Mouse (Mus musculus): ENCODE results near the gene Endov.

The Endov gene

DNA sequence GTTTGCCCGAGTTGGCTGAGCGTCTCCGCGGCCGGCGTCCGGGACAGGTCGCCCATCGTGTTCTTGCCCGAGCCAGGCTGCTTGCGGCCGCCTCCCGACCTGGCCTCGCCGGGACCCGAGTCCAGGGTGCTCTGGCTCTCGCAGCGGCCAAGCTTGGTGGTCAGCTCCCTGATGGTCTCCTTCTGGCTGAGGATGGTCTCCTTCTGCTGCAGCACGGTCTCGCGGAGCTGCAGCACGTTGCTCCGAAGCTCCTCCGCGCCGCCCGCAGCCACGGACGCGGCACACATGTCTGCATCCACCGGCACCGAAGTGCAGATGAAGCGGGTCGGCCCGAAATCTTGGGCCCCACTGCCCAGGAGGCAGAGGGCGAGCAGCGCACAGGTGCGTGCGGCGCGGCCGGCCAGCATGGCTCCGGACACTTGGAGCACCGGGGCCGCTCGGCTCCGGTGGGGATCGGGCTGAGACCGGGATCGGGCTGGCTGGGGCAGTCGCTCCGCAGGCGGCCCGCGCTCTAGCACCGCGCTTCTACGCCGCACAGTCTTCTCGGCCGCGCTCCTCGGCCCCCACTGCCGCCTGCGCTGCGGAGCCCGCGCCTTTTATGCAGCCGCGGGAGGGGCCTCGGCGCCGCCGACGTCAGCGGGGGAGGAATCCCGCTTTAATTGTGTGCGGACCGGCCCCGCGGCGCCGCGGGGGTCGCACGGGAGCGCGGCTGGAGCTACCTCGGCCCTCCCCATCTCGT lies 56.2 kb downstream of the Endov start, which contains the start of gene Nptx1:
Gene Nptx1 (minus strand): TSS at position 571 of the 739 bp plus-strand sequence.
- DNase-seq = peak; percentile 81

DNA sequence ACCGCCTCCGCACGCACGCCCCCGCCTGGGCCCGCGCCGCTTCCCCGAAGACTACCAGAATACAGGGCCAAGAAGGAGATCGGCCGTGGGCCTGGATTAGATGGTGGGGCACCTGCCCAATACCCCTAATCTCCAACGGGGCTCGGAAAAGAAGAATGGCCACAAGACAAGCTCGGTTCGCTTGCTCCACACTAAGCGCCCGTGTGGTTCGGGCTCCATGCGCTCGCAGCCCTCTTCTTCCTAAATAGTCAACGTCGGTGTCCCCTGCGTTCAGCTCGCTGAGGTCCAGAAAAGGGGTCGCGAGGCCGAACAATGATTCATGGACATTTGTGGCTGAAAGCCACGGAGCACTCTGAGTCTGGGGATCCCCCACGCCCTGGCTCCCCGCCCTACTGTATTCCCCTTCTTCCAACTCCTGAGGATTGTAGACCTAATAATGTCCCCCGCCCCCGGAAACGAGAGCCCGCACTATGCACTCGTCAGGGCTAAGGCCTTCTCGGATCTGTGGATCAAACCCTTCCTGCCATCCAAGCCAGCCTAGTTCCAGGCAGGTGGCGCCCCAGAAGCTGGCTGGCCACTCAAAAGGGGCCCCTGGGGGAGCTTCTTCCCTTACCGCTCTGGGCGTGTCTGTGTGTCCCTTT lies 56.9 kb downstream of the Endov start:
- DNase-seq = no peak

DNA sequence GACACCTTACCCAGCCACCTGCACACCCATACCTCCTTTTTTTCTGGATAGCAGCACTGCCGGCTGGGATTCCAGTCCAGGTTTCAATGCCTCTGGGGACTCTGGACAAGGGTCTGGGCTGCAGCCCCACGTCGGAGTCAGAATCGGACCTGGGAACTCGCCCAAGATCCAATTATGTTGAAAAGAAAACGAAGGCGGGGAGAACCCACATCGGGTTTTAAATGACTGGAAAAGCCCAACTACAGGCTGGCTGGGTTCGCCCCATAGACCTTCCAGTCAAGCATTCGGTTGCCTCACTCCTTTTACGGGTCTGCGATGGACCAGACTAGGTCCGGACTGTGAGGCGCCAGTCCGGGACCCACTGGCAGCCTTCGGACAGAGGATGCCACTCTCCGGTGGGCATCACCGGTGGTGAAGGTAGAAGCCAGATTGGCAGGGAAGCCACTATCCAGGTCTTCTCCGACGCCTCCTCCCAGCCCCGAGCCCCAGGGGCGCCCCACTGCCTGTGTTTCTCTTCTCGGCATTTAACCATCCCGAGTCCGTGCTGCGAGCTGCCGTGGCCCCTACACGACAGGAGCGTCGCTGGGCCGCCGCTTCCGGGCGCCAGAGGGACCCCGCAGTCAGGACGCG lies 57.7 kb downstream of the Endov start:
- peak; percentile 22 for DNase-seq

DNA sequence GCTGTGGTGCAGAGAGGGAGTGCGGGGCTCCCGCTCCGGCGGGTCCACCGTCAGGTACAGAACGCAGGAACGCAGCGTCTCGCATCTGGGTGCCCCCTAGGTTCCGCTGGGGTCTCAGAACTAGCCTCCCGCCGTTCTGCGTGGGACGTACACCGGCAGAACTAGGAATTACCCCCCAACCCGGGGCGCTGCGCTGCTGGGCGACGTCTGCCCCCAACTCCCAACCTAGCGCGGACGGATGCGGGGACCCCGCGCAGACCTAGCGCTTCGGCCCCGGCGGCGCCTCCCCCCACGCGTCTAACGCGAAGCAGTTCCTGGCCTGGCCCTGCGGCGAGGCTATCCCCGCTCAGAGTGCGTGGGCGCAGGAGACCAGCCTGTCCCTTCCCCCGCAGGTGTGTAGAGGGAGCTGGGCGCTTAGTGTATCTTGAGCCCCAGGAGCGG lies 58.2 kb downstream of the Endov start:
- peak; percentile 50 for DNase-seq

DNA sequence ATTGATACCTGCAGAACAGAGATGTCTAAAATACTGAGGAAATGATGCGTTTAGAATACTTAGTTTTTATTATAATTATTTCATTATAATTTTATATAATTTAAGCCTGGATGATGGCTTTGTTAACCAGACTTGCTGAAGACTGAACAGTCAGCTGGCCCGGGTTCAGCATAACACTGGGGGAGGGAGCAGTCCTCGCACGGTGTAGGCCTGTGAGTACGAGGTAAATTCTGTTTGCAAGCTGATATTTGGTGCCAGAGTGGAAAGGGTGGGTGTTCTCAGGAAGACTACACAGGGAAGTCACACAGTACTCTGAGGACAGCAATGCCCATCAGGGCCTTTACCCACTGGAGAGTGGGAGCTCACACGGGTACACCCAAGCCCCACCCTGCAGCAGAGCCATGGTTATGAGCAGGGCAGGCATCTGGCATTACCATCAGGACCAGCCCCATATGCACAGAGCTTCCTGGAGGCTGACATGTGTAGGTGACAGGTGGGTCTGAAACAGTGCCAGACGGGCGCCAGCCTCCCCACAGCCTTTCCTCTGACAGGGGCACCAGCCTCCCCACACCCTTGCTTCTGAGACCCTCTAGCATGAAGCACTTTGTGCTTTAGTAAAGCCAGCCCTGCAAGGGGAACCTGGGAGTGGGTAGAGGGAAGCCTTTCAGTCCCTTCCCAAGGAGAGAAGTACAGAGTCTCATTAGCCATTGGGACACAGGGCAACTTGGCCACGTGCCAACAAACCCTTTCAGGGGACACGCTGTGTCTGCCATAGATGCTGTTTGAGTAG lies 59.6 kb downstream of the Endov start:
- peak; percentile 25 for DNase-seq

DNA sequence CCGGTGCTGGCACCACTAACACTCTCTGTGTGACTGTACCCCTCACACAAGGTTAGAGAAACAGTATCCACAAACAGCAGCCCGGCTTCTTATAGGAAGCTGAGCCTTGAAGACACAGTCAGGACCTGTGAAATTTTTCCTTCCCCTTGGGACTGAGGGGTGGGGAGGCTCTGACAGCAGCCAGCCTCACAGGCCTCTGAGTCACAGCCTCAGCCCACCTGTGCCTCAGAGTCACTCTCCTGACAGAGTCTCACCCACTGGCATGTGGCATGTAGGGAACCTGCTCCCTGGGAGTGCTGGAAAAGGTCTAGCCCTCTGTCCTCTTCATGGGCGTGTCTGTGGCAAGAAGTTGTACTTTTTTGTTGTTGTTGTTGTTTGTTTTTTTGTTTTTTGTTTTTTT lies 60.3 kb downstream of the Endov start:
- DNase-seq = no peak

DNA sequence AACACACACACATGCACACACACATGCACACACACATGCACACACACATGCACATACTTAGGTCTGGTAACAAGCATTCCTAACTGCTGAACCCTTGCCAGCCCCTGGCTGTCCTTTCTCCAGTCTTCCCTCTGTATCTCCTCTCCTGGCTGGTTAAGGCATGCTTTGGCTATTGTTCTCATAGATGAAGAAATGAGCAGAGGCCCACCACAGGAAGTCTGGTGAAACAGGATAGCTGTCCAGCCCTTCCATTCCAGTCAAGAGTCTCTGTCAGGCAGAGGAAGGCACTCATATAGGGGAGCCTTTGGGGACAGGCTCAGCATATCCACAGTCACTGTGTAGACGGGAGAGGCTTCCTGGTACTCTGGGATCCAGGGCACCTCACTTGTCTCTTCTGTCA lies 61.2 kb downstream of the Endov start:
- DNase-seq = no peak

DNA sequence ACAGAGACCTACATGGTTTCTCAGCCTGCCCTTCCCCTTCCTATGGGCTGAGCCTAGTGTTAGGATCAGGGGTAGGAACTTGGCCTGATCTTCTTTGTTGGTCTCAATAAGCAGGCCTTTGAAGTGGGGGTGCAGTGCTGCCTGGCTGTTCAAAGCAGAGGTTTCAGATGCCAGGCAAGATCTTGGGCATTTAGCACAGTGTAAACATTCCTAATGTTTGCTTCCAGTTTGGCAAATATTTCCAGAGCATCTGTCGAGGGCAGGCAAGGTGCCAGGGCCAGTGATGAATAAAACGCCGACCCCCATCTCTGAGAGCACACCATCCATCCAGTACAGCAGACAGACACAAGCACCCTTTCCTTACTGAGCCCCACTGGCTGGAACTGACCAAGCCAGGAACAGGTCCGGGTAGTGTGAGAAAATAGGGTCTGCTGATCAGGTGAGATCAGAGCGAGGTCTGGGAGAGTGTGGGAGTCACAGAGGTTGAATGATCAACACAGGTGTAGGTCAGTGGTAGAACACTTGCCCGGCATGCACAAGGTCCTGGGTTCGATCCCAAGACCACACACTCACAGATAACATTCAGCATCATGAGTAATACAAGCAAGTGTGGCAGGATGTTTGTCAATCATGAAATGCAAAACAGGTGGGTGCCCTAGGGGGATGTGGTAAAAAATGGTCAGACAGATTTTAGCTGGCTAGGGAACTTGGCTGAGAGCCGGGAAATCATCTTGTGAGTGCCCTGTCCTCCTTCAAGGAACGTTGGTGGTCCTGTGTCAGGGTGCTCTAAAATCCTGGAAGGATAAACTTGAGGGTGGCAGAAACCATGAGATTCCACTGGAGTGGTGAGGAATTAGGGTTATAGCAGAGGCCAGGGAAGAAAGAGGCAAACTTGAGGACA lies 62.0 kb downstream of the Endov start:
- no peak for DNase-seq

DNA sequence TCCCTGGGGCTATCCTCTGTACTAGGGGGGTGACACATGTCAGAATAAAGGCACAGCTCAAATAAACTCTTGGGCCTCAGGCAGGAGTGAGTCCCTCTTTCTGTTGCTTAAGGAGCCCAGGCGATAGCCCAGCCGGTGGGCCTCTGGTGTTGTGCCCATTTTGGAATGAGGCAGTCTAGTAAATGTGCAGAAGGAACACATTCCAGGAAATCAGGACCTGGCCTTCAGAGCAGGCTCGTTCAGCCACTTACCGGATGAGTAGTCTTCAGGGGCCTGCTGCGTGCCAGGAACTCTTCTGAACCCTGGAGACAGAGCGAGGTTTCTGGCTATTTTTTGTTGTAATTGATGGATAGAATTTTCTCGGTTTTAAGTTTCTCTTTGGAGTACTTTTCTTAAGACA lies 63.6 kb downstream of the Endov start:
- DNase-seq = no peak

DNA sequence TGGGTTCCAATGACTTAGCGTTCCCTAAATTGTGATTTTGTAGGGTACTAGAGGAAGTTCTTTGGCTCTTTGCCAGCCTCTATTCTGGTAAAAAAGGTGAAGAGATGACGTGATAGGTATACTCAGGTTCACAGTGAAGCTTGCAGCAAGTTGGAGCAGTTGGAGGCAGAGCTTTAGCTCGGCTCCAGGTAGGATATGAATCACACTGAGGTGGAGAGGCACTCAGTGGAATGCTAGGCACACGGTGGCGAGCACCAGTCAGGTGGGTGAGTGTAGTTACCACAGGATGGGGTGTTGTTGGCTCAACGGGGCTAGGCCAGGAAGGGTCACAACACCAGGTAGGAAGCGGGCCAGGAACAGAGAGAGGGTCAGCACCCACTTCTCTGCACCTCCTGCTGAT lies 64.0 kb downstream of the Endov start:
- no peak for DNase-seq

DNA sequence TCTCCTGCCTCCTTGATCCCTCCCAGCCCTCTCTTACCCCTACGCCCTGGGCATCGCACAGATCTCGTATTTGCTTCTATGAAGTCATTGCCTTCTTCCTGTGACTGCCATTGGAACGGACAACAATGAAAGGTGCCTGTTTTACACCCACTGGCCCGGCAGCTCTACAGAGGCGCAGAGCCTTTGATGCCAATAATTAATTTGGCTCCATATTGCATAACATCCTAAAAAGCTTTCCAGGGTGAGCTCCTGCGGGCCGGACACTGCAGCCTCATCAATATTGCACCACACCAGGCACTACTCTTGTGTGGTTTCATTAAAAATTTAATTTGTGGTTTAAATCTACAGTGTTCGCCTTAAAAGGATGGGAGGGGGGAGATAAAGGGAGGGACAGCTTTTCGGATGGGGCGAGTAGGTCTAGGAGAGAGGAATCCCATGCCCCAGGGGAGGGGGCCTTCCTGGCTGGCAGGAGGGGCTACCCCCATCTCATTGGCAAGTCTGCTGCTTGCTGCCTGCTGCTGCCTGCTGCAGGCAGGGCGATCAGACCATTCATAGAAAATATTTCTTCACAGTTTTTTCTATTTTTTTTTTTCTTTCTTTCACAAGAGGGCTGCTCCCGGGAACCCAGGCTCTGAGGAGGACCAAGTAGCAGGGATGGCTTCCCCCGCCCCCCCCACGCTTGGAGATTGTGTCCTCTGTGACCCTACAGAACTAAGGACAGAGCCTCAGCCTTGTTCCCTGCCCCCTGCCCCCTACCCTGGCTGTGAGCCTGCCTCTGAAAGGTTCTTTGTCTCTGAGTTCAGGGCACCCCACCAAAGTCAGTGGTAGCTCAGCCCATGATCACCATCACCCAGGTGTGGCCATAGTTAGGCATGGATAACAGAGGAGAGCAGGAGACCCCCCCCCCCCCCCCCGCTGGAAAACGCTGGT lies 67.1 kb downstream of the Endov start:
- DNase-seq = no peak

DNA sequence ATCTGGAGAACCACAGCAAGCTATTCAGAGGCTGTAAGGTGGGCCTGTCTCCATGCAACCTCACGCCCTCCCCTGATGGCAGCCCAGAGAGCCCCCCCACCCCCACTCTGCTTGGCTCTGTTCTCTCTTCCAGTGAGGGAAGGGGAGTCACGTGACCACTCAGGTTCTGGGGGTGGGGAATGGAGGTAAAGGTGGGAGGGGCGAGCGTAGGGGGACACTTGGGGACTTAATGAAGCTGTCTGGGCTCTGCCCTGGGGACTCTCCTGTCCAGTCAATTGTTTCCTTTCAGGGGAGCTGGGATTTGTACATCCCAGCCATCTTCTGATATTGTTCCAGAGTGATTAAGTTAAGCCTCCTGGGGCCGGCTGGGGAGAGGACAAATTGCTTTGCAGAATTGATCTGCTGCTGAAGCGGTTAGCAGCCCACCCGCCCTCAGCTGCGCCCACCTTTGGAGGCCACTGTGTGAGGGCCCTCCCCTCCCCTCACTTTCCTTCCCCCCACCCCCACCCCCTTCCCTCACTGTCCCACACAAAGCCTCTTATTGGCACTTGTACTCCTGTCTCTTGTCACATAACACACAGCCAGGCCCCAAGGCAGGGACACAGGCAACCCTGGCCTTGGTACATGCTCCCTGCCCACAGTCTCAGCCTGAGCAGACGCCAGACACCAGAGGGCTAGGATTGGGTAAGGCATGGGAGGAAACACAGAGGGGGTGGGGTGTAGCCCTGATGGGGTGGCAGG lies 67.9 kb downstream of the Endov start:
- DNase-seq = no peak

Data from right cerebral cortex, adult 18-20 months (tissue).